Mouse (Mus musculus) adrenal gland, adult 8-10 months (tissue): ENCODE measurements around the gene Gm28048. TPM values are rescaled to one million over a fixed set of nuclear protein-coding genes. Genes with fewer than 3 reads are reported as not detected.
A peak's percentile ranks its signal among the peaks of the same experiment; 100 is the strongest.

Experiments
- DNase-seq: peaks from one replicate; pipeline ENCODE4 v3.0.0; 2022
- total RNA-seq, 4 experiments: library from RNA; stranded (reverse); gene quantifications; 2 replicates each; pipeline ENCODE4 v1.2.4; 2022

The Gm28048 gene
- total RNA-seq = 10 to 100 TPM; 44.3 to 72.0 (median 46.8) TPM

DNA sequence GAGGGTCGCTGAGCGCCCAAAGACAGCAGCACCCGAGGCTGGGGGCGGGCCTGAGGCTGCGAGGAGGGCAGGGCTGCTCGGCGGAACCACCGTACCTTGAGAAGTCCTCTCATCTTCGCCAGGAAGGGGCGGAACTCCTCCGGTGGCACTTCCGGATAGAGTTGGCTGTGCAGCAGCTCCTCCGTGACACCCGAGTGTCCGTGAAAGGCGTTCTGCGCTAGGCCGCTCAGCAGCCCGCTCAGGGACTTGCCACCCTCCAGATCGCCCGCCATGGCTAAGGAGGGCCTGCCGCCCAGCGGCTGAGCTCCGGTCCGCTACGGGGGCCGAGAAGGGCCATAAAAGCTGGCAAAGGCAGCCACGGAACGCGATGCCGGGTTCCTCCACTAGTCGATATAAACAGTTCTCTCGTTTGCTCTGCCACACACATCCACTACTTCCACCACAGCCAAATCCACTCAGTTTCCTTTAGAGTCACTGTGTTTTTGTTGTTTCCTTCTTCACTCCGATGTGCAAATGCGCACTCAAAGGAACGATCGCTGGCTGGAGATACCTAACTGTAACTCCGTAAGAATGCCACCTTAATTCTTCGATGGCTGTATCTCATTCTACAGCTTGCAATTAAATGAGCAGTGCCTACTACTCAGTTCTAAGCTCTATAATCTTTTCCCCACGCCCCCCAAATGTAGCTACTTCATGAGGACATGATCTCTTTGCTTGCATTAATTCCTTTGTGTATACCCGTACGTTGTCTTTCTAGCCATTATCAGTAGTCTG is at the start of gene Gm28048, which contains the start of gene Commd1:
Gene Gm28048, minus strand, starts transcription at position 107 of the 774 bp plus-strand sequence.
Gene Commd1, minus strand, starts transcription at position 399 of the 774 bp plus-strand sequence.
- DNase-seq = peak; percentile 91

DNA sequence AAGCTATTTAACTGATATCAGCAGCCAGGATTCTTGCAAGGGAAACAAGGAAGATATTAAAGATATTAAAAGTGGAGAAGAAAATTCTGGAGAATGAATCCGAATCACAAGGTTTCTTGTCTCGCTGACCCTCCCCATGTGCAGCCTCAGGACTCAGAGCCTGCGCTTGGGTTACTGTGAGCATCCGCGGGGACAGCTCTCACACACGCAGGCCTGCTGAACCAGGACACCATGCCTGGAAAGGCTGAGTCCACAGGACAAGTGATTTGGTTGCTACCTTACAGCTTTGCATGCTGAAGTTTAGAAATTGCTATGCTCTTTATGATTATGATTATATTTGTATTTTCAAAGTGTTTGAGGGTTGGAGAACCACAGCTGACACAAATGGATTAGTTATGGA is 47.5 kb upstream of the Gm28048 start:
- no peak for DNase-seq

DNA sequence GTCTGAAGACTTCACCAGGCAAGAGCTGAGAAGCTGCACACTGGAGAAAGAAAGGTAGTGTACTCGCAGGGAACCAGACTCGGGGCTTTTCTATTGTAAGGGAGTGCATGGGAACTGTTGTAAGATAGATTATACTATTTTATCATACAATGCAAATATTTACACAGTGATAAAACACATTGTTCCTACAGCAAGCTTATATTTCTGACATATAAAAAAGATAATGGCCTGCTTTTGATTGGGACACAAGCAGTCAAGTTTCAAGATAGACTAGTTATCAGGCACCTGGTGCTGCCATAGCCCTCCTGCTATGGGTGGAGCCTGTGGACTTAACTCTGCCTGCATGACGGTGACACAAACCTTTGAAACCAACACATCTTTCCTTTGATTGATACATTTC is 47.1 kb upstream of the Gm28048 start:
- no peak for DNase-seq

DNA sequence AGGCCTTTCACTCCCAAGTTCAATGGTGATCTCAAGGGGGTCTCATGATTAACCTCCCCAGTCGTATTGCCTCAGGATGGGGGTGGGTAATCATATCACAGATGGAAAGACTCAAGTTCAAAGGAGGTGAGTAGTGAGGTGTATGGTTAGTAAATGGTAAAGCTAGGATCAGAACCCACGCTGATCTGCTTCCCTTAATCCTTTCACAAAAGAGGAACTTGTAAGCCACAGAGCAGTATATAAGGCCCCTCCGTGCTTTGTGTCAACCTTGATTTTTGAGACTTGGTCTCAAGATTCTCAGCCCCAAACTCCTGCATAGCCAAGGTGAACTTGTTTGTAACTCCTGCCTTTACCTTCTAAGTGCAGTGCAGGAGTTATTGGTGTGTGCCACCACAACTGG is 42.3 kb upstream of the Gm28048 start:
- no peak for DNase-seq

DNA sequence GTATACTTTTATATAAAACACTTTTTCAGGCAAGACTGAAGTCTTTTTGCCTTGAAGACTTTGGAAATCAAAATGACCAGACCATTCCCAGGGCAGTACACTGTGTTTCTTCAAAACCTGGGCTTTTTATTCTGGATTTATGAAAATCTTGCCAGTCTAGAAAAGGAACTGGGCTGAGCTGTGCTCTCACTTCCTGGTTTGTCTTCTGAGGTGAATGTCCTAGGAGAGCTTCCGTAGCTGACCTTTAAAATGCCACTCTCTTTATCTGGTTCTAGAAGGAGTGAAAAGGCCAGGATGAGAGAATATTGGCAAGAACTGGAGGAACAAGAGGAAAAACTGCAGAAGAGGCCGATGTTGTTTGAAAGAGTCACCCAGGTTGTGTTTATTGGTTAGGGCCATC is 41.3 kb upstream of the Gm28048 start:
- DNase-seq = no peak

DNA sequence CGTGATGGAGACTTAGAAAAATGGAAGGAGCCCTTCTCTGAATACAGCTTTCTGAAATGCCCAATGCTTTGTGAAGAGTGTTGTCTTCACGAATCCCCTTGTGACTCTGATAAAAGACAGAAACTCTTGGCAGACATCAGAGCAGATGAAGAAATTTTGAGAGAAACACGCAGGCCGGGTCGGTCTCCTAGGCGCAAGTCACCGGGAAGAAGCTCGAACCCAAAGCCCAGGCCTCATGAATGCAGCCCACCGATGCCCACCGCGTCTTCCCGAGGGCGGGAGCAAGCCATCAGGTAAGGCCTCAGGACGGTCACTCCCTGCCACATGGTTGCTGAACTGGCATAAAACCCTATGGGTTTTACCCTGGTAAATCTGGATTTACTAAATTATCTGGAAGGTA is 39.0 kb upstream of the Gm28048 start:
- DNase-seq = no peak

DNA sequence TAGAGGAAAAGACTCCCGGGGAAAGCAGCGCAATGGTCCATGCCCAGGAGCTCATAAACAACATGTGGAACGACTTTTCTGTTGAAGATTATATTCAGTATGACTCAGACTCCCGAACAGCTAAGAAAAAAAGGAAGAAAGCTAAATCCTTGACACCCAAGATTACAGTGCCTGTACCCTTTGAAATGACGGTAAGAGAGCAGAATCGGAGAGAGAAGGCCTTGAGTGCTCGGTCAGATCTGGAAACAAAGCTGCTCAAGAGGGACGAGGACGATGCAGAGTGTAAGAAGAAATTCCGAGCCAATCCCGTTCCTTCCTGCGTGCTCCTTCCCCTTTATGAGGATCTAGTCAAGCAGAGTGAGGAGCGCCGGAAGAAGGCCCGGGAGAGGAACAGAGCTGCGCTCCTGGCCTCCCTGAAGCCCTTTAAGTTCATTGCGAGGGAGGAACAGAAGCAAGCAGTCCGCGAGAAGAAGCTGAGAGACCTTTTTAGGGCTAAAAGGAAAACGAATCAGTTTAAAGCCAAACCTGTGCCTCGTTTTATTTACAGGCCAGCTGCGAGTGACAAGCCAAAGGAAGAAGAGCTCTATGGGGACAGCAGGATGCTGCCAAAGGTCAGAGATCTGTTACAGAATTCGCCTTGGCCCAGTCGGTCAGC is 38.4 kb upstream of the Gm28048 start:
- DNase-seq = peak; percentile 35

DNA sequence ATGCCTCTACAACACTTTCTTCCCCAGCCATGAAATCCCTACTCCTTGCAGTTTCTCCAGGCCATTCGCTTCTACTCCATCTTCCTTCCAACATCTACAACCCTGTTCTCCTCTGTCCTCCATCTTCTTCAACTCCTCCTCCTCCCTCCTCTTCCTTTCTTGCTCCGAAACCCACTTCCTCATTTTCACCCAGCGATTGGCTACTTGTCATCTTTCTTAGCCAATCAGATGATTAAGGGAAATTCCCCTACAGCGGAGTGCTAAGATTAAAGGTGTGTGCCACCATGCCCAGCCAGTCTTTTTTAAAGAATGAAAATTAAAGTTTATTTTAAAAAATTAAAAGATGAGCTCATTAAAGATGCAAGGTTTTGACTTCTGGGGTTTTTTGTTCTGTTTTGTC is 36.1 kb upstream of the Gm28048 start:
- DNase-seq = no peak

DNA sequence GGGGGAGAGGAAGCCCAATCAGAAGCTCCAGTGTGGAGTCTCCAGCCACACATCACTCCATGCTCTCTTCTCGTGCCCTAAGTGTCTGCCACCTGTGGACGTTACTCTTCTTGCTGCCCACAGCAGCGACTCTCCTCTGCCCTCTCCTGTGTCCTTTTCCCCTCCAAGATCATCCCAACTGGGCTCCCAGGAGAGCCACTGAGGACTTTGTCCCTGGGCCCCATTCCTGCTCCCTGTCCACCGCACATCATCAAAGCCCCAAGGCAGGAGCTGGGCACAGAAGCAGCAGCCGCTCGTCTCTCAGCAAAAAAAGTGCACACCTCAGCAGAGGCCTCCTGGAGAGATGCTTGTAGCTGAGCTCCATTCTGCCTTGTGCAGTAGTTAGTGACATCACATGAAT is 33.1 kb upstream of the Gm28048 start:
- DNase-seq = no peak

DNA sequence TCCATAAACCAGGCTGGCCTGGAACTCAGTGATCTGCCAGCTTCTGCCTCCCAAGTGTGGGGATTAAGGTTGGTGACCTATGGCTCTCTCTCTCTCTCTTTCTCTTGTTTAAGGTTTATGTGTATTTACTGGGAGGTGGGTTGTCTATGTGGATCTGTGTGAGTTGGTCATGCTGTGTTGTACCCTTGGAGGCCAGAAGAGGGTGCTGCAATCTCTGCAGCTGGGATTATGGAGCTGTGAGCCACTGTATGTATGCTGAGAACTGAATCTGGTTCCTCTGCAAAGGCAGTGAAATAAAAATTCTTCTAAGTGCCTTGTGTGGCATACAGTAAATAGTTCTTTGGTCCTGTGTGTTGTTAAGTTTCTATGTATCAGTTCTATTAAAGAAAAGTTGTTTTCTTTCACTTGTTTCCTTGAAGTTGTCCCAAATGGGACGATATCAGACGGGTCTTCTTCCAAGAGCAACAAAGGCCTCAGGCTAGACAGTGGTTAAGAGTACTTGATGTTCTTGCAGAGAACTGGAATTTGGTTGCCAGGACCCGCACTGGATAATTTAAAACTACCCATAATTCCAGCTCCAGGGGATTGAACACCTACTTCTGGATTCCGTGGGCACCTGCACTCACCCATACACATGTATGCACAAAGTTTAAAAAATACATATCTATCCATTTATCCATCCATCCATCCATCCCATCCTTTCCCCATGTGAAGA is 31.8 kb upstream of the Gm28048 start:
- no peak for DNase-seq

DNA sequence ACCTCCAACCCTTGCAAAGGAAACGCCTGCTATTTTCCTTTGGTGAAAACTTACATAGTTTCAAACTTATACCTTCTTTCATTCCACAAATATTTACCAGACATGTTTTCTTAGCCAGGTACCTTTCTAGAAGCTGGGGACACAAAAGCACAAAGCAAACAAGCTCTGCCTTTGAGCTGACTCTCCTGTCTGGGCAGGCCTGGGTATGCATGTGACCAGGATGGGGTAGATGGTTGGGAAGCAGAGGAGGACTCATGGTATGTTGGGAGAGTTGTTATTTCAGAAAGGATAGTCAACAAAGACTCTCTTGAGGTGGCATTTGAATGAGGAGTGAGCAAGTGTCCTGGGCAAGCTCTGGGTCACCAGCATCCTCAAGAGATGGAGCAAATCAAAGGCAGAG is 31.2 kb upstream of the Gm28048 start:
- no peak for DNase-seq

DNA sequence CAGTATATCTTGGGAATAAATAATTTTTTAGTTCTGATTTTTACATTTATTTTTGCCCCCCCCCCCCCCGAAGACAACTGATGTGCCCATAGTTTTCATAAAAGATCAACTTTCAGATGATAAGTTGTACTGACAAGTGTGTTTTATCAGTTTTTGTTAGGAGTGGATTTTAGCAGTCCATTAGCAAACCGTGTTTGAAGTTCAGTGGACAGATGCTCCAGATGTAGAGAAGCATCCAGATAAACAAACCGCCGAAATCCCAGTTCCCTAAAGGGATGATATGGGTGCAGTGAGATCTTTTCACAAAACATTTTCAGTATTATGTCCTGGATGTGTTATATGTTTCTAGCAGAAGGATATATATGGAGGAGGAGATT is 26.9 kb upstream of the Gm28048 start:
- no peak for DNase-seq

DNA sequence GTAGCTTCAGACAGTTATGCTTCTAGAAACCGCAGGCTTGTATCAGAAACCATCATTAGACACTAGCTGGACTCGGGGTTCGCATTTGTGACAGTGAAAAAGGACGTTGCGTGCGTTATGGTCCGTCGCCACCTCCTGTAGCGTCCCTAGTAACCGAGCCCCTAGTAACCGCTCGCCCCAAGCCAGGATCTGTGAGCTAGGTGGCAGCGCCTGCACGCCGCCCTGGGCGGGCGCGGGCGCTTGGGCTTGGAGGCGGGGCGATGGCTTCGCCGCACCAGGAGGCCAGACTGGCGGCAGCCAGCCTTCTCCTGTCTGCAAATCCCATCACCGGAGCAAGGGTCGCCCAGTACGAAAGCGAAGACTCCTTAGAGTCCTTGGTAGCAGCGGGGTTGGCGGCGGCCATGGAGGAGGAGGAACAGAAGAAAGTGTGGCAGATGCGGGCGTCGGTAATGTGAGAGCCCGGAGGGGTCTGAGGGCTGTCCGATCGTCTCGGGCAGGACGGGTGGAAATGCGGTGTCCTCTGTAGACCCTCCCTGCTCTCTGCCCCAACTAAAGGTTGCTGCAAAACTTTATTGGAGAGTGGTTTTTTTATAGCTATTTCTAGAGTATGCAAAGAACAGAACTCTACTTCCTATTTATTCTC is 26.4 kb upstream of the Gm28048 start:
- peak; percentile 82 for DNase-seq

DNA sequence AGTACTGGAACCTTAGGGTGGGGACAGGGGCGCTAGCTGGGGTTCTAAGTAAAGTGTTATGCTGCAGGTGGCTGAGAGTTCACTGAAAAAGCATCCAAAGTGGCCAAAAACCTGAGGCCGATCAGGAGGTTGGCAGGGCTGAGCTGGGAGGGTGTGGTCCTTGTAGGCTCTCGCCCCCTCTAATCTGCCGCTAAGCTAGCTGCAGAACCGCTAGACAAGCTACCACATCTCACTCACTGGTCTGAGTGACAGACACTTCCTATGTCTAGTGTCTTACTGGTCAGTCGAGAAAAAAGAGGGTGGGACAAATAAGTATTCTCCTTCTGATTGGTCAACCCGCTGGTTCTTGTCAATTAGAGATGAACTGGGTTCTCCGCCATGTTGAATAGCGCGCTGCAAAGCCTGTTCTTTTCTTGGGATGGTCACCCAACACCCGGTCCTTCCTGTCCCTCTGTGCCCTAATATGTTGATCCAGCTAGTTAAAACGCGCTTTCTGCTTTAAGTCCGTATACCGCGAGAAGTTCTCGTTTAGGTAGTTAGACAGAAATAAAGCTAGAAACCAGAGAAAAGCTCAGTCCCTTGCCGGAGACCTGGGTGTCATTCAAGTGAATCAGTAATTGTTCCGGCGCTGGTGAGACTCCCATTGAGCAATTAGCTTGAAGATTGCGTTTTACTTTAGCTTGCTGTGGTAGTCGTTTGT is 25.7 kb upstream of the Gm28048 start, which contains the start of gene Fam161a:
Gene Fam161a, plus strand, starts transcription at position 51 of the 700 bp plus-strand sequence.
- peak; percentile 73 for DNase-seq

DNA sequence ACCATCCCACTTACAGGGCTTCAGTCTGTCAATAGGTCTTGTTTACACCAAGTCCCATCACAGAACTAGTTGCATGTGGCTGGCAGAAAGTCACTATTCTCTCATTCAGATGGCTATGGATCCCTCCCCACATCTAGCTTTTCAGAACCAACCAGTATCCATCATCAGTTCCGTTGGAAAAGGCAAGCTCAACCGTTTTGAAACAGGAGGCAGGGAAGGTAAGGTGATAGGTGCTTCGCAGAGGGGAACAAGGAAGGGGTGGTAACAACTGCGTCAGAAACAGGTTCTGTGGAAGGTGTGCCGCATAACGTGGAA is 25.2 kb upstream of the Gm28048 start:
- DNase-seq = no peak

DNA sequence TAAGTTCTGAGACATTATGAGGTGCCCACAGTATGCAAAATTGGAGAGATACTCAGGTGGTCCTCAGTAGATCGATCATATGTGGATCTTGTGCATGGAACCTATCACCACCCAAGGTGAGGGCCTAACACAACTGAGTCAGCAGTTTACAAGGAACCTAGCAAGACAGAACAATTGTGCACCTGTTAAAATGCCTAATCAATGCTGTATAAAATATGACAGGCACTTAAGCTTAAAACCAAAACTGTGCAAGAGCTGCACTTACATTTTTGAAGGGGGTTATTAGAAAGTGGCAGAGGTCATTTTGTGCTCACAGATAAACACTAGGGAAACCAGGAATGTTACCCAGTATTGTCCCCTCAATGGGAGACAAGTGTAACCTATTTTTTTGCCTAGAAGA is 23.4 kb upstream of the Gm28048 start:
- DNase-seq = no peak

DNA sequence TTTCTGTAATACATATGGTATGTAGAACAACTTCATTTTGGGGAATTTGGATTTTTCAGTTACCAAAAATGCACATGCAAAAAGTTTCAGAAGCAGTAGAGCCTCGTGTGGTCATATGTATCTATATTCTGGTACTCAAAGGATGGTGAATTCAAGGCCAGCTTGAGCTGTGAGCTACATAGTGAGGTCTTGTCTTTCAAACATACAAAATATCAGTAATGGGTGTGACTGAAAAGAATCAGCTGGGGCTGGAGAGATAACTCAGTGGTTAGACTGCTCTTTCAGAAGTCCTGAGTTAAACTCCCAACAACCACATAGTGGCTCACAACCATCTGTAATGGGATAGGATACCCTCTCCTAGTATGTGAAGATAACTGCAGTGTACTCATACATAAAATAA is 16.4 kb upstream of the Gm28048 start:
- no peak for DNase-seq

DNA sequence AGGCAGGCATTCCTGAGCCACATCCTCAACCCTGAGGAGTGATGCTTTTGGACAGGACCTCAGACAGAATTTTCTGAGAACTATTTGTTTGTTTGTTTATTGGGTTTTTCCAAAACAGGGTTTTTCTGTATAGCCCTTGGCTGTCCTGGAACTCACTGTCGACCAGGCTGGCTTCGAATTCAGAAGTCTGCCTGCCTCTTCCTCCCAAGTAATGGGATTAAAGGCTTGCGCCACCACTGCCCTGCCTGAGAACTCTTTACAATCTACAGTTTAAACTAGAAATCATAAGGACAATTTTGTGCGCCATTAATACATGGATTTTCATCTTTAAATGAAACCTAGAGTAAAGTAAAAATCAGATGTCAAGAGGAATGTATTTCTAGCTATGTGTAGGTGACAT is 13.6 kb upstream of the Gm28048 start:
- DNase-seq = no peak

DNA sequence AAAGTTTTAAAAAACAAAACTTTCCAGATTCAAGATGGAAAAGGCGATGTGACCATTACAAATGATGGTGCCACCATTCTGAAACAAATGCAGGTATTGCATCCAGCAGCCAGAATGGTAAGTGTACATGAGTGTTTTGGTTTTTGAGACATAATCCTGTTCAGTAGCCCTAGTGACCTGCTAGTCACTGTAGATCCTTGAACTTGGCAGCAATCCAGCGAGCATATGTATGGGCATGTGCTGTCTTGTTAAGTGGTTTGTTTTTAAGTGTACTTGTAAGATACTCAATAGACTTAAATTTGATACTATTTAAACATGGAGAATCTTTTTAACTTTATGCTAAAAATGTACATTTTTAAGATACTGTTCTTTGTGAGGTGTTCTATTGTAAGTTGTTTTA is 12.4 kb upstream of the Gm28048 start:
- DNase-seq = no peak

DNA sequence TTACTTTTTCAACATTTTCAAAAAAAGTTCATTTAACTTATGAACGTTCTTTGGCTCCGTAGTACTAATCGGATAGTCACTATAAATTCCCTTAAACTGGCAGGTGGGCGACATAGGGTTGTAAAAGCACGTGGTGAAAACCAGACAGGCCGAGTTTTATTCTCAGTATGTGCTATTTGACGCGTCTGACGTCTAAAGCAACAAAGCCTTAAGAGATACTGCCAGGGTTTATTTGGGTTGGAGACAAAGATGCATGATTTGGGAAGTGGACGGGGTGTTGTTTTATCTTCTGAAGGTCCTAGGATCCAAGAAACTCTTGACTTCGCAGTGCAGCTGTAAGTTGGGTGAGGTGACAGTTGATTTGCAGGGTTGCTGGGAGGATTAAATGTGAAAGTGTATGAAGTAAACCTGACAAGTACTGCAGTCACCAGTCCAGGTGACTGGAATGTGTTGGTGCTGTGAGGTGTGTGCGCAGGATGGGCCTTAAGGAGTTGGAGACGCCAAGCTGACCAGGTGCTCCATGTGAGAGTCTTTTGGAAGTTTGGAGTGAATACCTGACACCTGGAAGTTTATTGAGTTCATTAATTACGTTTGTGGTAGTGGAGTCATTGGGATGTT is 9.4 kb upstream of the Gm28048 start:
- no peak for DNase-seq

DNA sequence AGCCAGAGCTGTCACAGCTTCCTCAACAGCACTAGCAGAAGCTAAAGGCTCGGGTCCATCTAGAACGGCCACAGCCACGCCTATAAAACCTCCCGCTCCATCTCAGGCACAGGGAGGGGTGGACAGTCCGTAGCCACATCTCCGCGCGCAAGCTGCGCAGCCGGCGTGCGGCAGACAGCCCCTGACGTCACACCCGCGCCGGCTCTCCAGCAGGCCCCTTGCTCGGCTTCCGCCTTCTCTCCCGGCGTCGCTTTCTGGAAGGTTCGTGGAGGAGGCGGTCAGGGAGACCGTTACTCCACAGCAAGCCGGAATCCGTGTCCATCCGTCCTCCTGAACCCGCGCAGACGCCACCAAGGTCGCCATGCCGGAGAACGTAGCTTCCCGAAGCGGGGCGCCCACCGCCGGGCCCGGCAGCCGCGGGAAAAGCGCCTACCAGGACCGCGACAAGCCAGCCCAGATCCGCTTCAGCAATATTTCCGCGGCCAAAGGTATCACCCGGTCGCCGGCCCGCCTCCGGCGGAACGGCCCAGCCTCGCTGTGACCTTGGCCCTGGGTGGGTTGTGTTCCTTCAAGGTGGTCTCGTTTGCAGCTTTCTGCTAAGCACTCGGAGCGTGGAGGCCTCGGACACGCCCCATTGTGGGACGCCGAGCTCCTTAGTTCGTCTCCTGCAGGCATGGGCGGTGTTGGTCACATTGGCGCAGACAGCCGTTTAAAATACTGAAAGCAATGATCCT is 8.7 kb upstream of the Gm28048 start, which contains the start of gene Cct4:
Gene Cct4, plus strand, starts transcription at position 127 of the 734 bp plus-strand sequence.
- peak; percentile 92 for DNase-seq
